Mouse (Mus musculus) heart, adult 18-20 months (tissue): Measurements from ENCODE around the gene Metrn. TPM values are rescaled to one million over a fixed set of nuclear protein-coding genes. Genes with fewer than 3 reads are reported as not detected.

Source experiments
- DNase-seq, 2 experiments: peaks; one replicate each; pipeline ENCODE4 v3.0.0; 2021 to 2022; ENCODE audit warnings: mixed read lengths in 1 of 2
- long read RNA-seq, 2 experiments: library from polyadenylated mRNA; stranded (forward); transcript quantifications; one replicate each; pipeline ENCODE4 v2.0.0; 2021
- total RNA-seq, 2 experiments: library from RNA; stranded (reverse); gene quantifications; 2 replicates each; pipeline ENCODE4 v1.2.3; 2021

The Metrn gene
- total RNA-seq: 10 to 100 TPM; 55.0 to 76.0 TPM
- long read RNA-seq, experiment 1, partial matches to known transcripts: 0 of 4 reads
- long read RNA-seq, experiment 1, other reads (novel, unspliced or antisense): 2 of 4 reads
- long read RNA-seq, experiment 2: 0 reads

- DNase-seq: peak; percentile 93 to 94
Measured at GRCm38 (mm10) chr17:25796951-25797369, at the start of gene Metrn. TSS of gene Metrn (minus strand) at chr17:25797136.

GRCm38 (mm10) chr17:25844396-25844901 lies 47.5 kb upstream of the Metrn start, which contains the start of gene Rhot2:
TSS of gene Rhot2 (minus strand) at chr17:25844851.
- peak; percentile 97 to 98 for DNase-seq

GRCm38 (mm10) chr17:25843636-25844395 lies 46.9 kb upstream of the Metrn start:
- DNase-seq: peak in 1 of 2 experiments; percentile 35

GRCm38 (mm10) chr17:25843122-25843521 lies 46.2 kb upstream of the Metrn start:
- no peak for DNase-seq

GRCm38 (mm10) chr17:25842509-25842908 lies 45.6 kb upstream of the Metrn start:
- no peak for DNase-seq

GRCm38 (mm10) chr17:25841117-25841880 lies 44.4 kb upstream of the Metrn start, which contains the start of gene Gm20683:
TSS of gene Gm20683 (minus strand) at chr17:25841763.
- no peak for DNase-seq

GRCm38 (mm10) chr17:25840519-25840918 lies 43.6 kb upstream of the Metrn start:
- DNase-seq: no peak

GRCm38 (mm10) chr17:25839455-25840235 lies 42.7 kb upstream of the Metrn start:
- no peak for DNase-seq

- DNase-seq: no peak
Measured at GRCm38 (mm10) chr17:25838904-25839303, 42.0 kb upstream of the Metrn start.

GRCm38 (mm10) chr17:25837533-25837932 lies 40.6 kb upstream of the Metrn start:
- DNase-seq: no peak

GRCm38 (mm10) chr17:25837076-25837410 lies 40.1 kb upstream of the Metrn start, which contains the start of gene Rhbdl1:
TSS of gene Rhbdl1 (minus strand) at chr17:25837295.
- peak; percentile 78 to 82 for DNase-seq

- peak; percentile 47 for DNase-seq
Measured at GRCm38 (mm10) chr17:25836397-25837075, 39.6 kb upstream of the Metrn start.

GRCm38 (mm10) chr17:25835816-25836215 lies 38.9 kb upstream of the Metrn start:
- DNase-seq: no peak

- DNase-seq: no peak
Measured at GRCm38 (mm10) chr17:25835301-25835700, 38.4 kb upstream of the Metrn start.

- DNase-seq: no peak
Measured at GRCm38 (mm10) chr17:25834595-25835222, 37.8 kb upstream of the Metrn start.

GRCm38 (mm10) chr17:25833961-25834594 lies 37.1 kb upstream of the Metrn start:
- peak; percentile 47 to 59 for DNase-seq

GRCm38 (mm10) chr17:25833291-25833663 lies 36.3 kb upstream of the Metrn start, which contains the start of gene Stub1:
TSS of gene Stub1 (minus strand) at chr17:25833404.
- peak; percentile 95 for DNase-seq

- peak; percentile 100 for DNase-seq
Measured at GRCm38 (mm10) chr17:25832436-25833290, 35.7 kb upstream of the Metrn start.
